Mouse (Mus musculus) cerebellum, adult 8-10 months (tissue): ENCODE data around the gene Casd1.
"Not testable (repeated sequence)": the region's sequence is repeated elsewhere in the genome, so short reads cannot be mapped to it uniquely, and the experiment has no call there.

Experiments
- DNase-seq: peaks from one replicate; pipeline ENCODE4 v3.0.0; 2022

Casd1 gene

DNA sequence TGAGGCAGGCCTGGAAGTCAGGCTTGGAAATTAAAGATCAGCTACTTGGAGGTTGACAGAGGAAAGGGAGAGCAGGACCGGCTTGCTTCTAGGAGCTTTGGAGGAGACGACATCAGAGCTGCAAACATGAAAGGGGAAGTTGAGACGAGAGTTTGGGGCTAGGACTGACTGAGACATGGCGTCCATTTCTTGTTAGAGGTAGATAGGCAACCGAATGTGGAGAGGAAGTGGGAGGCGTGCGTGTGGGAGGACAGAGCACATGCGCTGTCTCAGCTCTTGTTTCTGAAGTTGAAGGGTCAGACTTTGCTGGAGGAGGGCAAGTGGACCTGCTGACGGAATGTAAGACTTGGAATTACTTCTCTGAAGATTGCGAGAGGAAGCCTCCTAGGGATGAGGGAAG lies 17.3 kb downstream of the Casd1 start:
- no peak for DNase-seq

DNA sequence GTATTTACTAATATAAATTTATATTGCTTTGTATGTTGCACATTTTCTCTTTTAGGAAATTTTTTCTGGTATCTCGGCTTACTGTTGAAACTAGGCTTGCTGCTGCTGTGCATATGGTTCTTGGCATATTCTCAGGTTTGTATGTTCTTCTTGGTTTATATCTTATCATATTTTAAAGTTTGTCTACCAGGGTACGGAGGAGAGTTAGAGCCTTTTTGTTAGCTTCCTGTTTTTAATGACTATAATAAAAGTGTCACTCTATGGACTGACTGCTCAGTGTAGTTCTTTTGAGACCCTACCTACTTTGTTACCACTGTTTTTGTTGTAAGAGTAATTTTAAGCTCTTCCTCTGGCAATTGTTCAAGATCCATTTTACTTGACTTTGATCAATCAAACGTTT lies 30.8 kb downstream of the Casd1 start:
- DNase-seq: no peak

- no peak for DNase-seq
These were observed 32.5 kb downstream of the Casd1 start for GRCm38 (mm10) chr6:4633189-4633588.

- no peak for DNase-seq
These were observed 34.2 kb downstream of the Casd1 start for GRCm38 (mm10) chr6:4634804-4635203.

DNA sequence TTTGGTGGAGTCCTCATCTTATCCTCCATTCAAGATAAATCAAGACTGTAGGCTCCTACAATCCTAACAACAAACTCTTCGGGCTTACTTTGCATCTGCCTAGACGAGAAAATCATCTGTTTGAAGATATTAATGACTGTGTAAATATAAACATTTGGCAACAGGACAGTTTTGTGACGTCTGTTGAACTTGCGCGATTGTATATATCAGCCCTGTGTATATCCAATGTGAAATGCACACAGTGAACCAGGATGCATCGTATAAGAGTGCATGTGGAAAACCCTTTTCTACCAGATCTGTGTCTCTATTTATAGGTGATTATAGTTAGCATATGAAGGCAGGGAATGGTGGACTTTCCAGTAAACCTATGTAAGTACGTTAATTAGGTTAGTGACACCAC lies 41.4 kb downstream of the Casd1 start:
- DNase-seq: no peak

- DNase-seq: no peak
These were observed 46.7 kb downstream of the Casd1 start for GRCm38 (mm10) chr6:4647351-4647750.

GRCm38 (mm10) chr6:4652596-4653134 lies 52.0 kb downstream of the Casd1 start:
- DNase-seq: no peak

- DNase-seq: not testable (repeated sequence)
These were observed 53.1 kb downstream of the Casd1 start for GRCm38 (mm10) chr6:4653741-4654140.

DNA sequence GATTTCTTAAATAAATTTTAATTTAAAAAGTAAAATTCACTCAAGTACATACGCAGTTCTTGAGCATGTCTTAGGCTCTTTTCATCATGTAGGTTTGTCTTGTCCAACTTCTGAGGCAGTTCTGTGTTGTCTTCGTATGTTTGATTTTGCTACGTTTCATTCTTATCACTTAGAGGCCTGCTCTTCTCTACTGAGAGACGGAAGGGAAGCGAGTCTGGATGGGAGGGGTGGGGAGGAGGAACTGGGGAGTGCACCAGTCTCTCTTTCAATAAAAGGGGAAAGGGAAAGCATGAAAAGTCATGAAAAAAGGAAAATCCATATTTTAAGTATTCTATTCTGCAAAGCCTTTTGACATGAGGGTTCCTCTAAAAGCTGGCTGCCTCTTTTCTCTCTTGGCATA lies 54.8 kb downstream of the Casd1 start:
- no peak for DNase-seq

DNA sequence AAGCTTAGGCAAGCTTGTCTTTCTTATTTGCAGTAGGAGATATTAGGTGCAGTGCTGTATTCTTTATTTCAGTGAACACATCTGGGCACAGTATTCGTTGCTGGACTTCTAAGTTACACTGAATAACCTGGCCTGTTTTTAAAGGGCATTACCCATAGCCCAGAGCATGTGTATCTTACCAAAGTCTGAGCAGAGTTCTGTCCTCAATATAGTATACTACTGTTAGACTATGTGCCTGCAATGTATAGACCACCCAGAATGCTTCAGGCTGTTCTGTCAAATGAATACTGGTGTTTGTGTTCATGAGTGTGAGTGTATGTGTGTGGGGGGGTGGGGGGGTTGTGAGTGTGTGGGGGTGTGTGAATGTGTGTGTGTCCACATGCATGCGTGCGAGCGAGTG lies 55.3 kb downstream of the Casd1 start:
- DNase-seq: no peak

- no peak for DNase-seq
These were observed 58.2 kb downstream of the Casd1 start for GRCm38 (mm10) chr6:4658861-4659260.

DNA sequence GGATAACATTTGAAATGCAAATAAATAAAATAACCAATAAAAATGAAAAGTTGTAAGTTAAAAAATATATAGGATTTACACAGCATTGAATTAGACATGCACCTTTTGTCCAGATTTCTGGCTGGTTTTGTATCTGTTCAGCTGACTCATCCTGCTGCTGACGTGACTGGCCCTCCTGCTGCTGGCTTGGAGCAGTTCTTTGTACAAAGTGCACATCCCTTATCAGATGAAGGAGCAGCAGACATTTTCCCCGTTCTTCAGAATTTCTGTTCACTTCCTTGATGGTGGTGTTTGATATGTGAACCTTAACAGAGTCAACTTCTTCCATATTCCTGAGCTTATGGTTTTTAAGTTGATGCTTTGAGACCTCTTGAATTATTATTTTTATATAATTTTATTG lies 62.9 kb downstream of the Casd1 start:
- DNase-seq: no peak

DNA sequence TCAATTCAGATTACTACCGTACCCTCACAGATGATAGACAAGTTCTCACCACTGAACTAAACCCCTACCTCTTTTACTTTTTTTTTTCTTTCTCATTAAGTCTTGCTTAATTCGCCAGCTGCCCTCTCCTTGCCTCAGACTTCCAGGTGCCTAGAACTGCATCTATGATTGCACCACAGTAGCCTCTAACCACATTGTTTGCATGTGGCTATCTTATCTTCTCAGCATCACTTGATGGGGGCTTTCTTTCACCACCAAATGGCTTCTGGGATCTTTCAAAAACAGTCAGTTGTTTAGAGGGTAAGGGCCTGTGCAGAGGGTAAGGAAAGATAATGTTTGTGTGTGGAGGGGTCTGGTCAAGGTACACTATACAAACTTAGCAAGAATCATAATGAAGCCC lies 63.7 kb downstream of the Casd1 start:
- DNase-seq: no peak

GRCm38 (mm10) chr6:4665154-4665553 lies 64.5 kb downstream of the Casd1 start:
- DNase-seq: no peak

DNA sequence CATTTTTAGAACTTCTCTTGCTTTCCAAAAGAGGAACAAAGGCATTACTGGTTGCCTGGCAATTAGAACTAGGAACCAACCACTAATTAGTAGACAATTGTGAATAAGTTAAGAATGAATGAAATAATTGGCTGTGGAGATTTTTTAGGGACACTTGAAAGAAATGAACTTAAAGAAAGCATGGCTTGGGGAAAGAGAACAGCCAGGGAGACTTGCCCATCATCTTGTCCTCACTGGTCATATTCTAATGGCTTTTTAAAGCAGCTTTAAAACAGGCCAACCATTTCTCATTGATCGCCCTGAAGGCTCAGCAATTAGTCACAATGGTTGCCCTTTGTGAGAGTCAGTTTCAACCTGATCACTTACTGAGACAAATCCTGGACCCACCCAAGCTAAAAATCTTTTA lies 76.7 kb downstream of the Casd1 start:
- no peak for DNase-seq

GRCm38 (mm10) chr6:4679981-4680380 lies 79.3 kb downstream of the Casd1 start:
- DNase-seq: no peak

GRCm38 (mm10) chr6:4680576-4680975 lies 79.9 kb downstream of the Casd1 start:
- no peak for DNase-seq

DNA sequence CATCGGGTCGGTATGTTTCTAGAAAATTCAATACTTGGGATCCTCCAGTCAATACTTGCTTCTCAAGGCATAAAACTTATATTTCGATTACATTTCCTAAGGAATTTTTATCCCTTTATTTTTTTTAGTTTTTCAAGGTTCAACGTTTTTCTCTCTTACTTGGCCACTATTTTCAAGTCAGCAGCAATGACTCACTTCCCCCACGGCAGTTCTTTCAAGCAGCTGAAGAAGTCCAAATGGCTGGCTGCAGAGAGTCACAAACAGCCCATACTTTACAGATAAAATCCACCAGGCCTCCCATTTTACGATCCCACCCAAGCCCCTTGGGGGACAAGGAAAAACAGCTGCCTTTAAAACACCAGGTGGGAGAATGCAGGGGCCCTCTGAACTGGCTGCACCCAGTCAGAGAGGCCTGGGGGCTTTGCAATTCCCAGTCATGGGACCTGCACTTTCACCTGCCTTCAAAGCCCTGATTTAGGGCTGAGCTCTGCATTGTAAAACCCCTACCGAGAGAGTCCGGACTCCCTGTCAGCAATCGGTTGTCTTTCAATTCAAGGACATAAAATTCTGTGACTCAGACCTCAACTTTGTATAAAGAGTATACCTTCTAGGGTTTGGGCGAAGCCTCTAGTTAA lies 84.2 kb downstream of the Casd1 start:
- no peak for DNase-seq

DNA sequence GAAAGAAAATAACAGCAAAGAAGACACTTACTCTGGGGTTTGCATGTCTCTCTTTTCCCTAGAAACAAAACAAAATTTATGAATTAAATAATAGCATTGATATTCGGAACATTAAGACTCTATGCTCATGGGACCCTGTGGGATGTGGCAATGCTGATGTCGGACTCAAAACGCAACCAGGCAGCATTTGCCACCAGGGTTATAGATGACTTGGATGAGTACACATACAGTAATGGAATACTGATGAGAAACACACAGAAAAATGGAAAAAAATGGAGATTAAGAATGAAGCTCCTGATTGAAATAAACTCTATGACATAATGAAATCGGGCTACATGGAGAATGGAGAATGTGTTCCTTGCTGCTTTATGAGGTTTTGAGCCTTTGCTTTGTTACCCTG lies 89.8 kb downstream of the Casd1 start:
- no peak for DNase-seq
